Mouse (Mus musculus) cerebellum, adult 9-11 months (tissue): ENCODE results near the gene Dhrs1.

ENCODE experiments used
- DNase-seq: peaks from one replicate; pipeline ENCODE4 v3.0.0; 2022

Gene Dhrs1

GRCm38 (mm10) chr14:55721076-55721475 lies 24.4 kb downstream of the Dhrs1 start:
- peak; percentile 24 for DNase-seq

- peak; percentile 34 for DNase-seq
These were observed 24.8 kb downstream of the Dhrs1 start for GRCm38 (mm10) chr14:55720666-55721065.

GRCm38 (mm10) chr14:55719737-55720136 lies 25.8 kb downstream of the Dhrs1 start:
- DNase-seq, result no peak

- DNase-seq, result no peak
These were observed 28.6 kb downstream of the Dhrs1 start for GRCm38 (mm10) chr14:55716884-55717283.

DNA sequence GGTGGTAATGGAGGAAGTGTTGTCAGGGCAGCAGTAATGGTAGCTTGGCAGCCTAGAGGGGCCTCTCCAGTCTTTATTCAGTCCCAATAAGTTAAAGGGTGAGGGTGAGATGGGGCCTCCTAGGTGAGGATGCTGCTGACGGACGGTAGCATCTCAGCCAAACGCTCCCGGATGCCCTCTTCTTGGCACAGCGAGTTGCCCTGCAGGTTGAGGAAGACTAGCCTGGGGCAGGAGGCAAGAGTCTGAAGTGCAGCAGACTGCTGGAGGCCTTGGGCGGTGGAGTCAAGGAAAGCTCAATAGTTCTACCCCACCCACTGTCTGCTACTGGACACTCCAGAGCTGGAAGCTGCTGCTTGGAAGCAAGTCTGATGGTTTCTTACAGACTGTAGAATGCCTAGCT lies 29.2 kb downstream of the Dhrs1 start:
- DNase-seq, result no peak

- no peak for DNase-seq
These were observed 30.6 kb downstream of the Dhrs1 start for GRCm38 (mm10) chr14:55714893-55715292.

GRCm38 (mm10) chr14:55713729-55714122 lies 31.8 kb downstream of the Dhrs1 start, which contains the start of gene Tgm1:
Tgm1 (minus strand) TSS chr14:55713926.
- no peak for DNase-seq

- no peak for DNase-seq
These were observed 32.3 kb downstream of the Dhrs1 start for GRCm38 (mm10) chr14:55713007-55713728.

- no peak for DNase-seq
These were observed 33.7 kb downstream of the Dhrs1 start for GRCm38 (mm10) chr14:55711786-55712185.

DNA sequence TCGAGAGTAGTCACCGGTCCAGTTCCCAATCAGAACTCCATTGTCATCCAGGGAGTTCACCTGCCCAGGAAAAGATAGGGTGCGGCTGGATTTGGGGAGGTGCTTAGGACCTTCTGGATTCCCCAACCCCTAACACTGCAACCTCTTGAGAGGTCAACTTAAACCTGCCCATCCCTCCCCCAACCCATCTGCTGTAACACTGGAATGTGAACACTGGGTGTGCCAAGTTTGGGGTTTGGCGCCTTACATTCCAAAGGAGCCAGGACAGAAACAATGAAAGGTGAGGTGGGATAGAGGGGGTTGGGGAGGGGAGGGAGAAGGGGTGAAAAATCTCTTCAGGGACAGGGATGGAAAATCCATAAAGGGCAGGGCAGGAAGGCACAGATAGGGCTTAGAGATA lies 36.0 kb downstream of the Dhrs1 start:
- no peak for DNase-seq

GRCm38 (mm10) chr14:55707397-55707796 lies 38.1 kb downstream of the Dhrs1 start:
- no peak for DNase-seq

DNA sequence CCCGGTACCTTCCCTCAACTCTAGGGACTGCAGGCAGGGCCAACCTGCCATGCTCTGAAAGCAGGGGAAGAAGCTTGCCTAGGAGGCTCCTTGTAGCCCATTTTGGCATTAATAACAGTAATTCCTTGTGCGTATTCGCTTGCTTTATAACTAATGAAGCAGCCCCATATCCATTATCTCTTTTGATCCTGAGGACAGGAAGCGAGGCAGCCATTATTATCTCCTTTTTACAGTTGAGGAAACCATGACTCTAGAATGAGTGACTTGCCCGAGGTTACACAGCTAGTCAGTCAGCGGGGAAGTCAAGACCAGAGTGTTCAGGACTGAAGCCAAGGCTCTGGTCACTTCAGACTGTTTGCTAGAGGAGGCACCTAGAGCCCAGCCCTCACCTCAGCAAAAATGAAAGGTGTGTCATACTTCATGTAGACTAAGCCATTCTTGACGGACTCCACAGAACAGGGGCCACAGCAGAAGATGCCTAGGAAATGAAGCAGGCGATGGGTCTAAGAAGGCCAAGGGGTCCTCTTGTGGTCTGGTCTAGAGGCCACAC lies 39.4 kb downstream of the Dhrs1 start:
- DNase-seq, result no peak

GRCm38 (mm10) chr14:55702761-55703160 lies 42.7 kb downstream of the Dhrs1 start:
- DNase-seq, result no peak

DNA sequence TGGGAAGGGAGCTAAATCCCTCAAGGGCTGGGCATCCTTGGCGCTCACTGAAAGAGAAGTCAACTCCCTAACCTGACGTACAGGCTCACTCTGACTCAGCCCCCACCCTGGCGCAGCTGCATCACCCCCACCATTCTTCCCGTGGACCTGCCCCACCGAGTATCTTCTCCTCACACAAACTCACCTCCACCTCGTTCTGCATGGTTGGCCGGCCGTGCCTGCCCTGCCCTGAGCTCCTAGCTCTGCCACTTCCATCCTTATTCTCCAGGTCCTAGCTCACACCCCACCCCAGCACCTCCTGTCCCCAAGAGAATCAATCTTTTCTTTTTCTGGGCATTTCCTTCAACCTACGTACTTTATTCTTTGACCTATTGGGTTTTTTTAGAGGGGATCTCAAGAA lies 44.4 kb downstream of the Dhrs1 start:
- DNase-seq, result no peak

DNA sequence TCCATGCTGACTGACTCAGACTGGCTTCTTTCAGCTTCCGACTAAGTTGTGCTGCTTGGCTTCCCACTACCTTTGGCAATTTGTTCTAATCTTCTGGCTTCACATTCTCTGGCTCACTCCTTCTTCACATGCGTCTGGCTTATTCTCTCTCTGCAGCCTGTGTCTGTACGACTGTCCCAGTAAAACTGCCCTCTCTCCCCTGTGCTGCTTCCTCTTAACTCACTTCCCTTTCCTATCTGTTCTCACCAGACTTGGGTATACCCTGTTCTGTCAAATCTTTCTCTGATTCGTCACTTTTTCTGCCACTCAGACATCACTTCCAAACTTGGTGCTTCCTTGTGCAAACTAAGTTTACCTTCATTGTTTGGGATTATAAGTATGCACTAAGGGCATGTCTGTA lies 48.3 kb downstream of the Dhrs1 start:
- DNase-seq, result no peak

DNA sequence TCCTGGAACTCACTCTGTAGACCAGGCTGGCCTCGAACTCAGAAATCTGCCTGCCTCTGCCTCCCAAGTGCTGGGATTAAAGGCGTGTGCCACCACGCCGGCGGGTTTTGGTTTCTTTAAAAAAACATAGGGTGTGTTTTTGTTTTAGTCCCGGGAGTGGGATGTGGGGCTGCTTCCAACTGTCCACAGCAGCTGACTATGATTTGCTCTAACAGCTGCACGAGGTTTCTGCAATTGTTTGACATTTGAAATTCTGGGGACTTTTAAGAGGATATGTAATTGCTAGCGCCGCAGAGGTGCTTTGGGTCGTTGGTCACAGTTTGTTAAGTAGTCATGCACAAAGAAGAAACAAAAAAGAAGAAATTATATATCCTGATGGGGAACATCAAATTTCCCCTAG lies 56.1 kb downstream of the Dhrs1 start:
- DNase-seq, result no peak
